Mouse (Mus musculus) hindbrain, embryonic 12.5 days (tissue): ENCODE results near the gene Bcl2l14. TPM values are rescaled to one million over a fixed set of nuclear protein-coding genes. Genes with fewer than 3 reads are reported as not detected.

Experiments used
- ATAC-seq: fragments of 200-750 bp; cut with Nextera tagmentation; 2 replicates; pipeline ENCODE4 v1.8.0; 2017; ENCODE audit warnings: moderate TSS enrichment; ENCODE audit not compliant: low FRiP score
- H3K27ac ChIP-seq: fragments of 300-500 bp; sonication (generic); 2 replicates; pipeline ENCODE4 v1.5.1; 2016; ENCODE audit warnings: mild to moderate bottlenecking
- H3K27me3 ChIP-seq: fragments of 300-500 bp; sonication (generic); 2 replicates; pipeline ENCODE4 v1.6.1; 2016; ENCODE audit warnings: mild to moderate bottlenecking
- H3K36me3 ChIP-seq: fragments of 300-500 bp; sonication (generic); 2 replicates; pipeline ENCODE4 v1.6.1; 2016; ENCODE audit warnings: mild to moderate bottlenecking
- H3K4me1 ChIP-seq: fragments of 300-500 bp; sonication (generic); 2 replicates; pipeline ENCODE4 v1.6.1; 2016
- H3K4me2 ChIP-seq: fragments of 300-500 bp; sonication (generic); replicated peaks from 2 replicates; pipeline ENCODE4 v1.6.1; 2016; ENCODE audit warnings: mild to moderate bottlenecking
- H3K4me3 ChIP-seq: fragments of 300-500 bp; sonication (generic); 2 replicates; pipeline ENCODE4 v1.5.1; 2016; ENCODE audit warnings: mild to moderate bottlenecking
- H3K9ac ChIP-seq: fragments of 300-500 bp; sonication (generic); 2 replicates; pipeline ENCODE4 v1.6.1; 2016; ENCODE audit warnings: mild to moderate bottlenecking, moderate library complexity
- H3K9me3 ChIP-seq: fragments of 300-500 bp; sonication (generic); replicated peaks from 2 replicates; pipeline ENCODE4 v1.6.1; 2016; ENCODE audit warnings: mild to moderate bottlenecking
- WGBS: fragments of 180-500 bp; shearing (Covaris S2); methylation state at CpG from one replicate; pipeline ENCODE4 v1.1.7; 2016; 5-methylcytosine and 5-hydroxymethylcytosine counted together
- polyA plus RNA-seq: library from polyadenylated mRNA; unstranded; fragments of >200 nt; fragmentation: Nextera tagmentation; extraction: Ambion mirVana; gene quantifications from 2 replicates; pipeline ENCODE4 v1.2.1, GENCODE M21; 2016

Bcl2l14 gene
- polyA plus RNA-seq, 1 experiment from 2014 or later, result 0.40 TPM

DNA sequence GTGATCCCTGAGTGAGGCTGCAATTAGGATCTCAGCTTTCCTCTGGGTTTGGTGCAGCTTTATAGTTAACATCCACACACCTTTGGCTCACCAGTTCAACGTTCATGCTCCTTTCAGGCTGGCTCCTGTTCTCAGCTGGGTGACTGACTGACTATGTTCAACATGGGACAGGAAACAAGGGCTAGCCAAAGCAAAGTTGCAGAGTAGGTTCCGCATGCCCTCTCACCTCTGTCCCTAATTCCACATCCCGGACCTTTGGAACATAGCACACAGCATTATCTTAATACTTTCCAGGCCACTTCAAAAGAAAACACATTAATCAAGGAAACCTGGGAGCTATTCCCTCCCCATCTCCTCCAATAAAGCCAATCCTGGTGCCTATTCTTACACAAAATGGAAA is 18.3 kb upstream of the Bcl2l14 start:
- Histone ChIP-seq H3K4me1 (no peaks in the 10 kb centered on the region), H3K4me3 (no peak overlapping the region), H3K27me3 (no peaks in the 10 kb centered on the region), H3K36me3 (no peaks in the 10 kb centered on the region), H3K27ac (no peak overlapping the region), H3K4me2 (no peak overlapping the region), H3K9me3 (peaks cover 3% of the 10 kb centered on the region; the same call in 1 of the 2 replicates), H3K9ac (no peak overlapping the region)
- WGBS, result 86% methylated on average over 3 of the region's 3 CpGs
- ATAC-seq, result no peak

DNA sequence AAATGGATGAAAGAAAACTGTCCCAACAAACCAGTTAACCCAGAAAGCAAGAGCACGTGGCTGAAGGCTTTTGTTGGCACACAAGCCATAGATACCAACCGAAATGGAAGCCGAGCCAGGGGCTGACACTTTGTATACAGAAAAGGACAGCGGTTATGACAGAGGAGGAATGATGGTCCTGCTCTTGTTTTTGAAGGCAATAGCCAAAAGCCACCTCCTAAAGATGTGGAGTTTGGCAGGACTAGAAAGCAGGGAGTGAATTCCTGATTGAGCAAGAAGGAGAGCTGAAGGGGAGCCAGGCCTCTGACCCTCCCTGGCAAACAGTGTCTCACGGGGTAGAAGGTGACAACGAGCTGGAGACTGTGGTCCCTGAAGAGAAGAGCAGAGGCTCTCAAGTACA is 14.7 kb upstream of the Bcl2l14 start:
- WGBS, result 89% methylated on average over 6 of the region's 6 CpGs
- no peak for ATAC-seq
- Histone ChIP-seq H3K4me3 (no peak overlapping the region), H3K36me3 (no peaks in the 10 kb centered on the region), H3K9me3 (peaks cover 3% of the 10 kb centered on the region; the same call in 1 of the 2 replicates), H3K4me1 (no peaks in the 10 kb centered on the region), H3K27ac (no peak overlapping the region), H3K27me3 (no peaks in the 10 kb centered on the region), H3K4me2 (no peak overlapping the region), H3K9ac (no peak overlapping the region)

DNA sequence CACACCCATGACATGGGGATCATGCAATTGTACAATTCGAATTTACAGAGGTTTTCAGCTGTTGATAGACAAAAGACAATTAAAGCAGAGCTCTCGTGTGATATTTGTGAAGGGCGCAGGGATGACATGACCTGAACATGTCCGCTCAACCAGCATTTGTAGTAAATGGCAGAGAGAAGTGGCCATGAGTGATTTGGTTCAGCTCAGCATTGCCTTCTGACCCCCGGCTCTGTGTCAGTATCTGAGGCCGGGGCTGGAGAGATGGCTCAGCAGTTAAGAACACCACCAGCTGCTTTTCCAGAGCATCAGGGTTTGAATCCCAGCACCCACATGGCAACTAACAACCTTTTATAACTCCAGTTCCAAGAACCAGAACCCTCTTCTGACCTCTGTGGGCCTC is 10.2 kb upstream of the Bcl2l14 start:
- H3K4me2 ChIP-seq, result no peak overlapping the region
- no peaks in the 10 kb centered on the region for H3K27me3 ChIP-seq
- no peak for ATAC-seq
- WGBS, result 88% methylated on average over 6 of the region's 6 CpGs
- H3K4me3 ChIP-seq, result no peak overlapping the region
- H3K4me1 ChIP-seq, result no peaks in the 10 kb centered on the region
- no peak overlapping the region for H3K9ac ChIP-seq
- H3K36me3 ChIP-seq, result no peaks in the 10 kb centered on the region
- H3K27ac ChIP-seq, result no peak overlapping the region
- H3K9me3 ChIP-seq, result no peaks in the 10 kb centered on the region

DNA sequence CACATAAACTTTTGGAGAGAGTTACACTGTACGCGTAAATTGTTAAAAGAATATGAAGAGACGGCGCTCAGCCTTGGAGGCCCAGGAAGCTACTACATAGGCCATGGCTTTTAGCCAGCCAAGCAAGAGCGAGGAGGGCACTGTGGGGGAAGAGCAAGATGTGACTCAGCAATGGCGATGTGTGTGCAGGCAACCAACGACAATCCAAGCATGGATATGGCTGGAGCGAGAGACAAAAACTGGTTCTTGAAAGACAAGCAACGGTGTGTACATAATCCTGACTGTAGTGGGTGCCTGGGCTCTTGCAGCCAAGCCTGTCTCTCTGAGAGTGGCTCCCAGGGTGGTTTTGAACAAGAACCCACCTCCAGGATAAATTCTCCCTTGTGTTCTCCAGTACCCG is 8.7 kb upstream of the Bcl2l14 start:
- H3K4me3 ChIP-seq, result no peak overlapping the region
- no peaks in the 10 kb centered on the region for H3K27me3 ChIP-seq
- 92% methylated on average over 10 of the region's 10 CpGs for WGBS
- H3K36me3 ChIP-seq, result no peaks in the 10 kb centered on the region
- no peak for ATAC-seq
- no peaks in the 10 kb centered on the region for H3K4me1 ChIP-seq
- H3K27ac ChIP-seq, result no peak overlapping the region
- no peak overlapping the region for H3K4me2 ChIP-seq
- no peak overlapping the region for H3K9ac ChIP-seq
- H3K9me3 ChIP-seq, result no peaks in the 10 kb centered on the region

DNA sequence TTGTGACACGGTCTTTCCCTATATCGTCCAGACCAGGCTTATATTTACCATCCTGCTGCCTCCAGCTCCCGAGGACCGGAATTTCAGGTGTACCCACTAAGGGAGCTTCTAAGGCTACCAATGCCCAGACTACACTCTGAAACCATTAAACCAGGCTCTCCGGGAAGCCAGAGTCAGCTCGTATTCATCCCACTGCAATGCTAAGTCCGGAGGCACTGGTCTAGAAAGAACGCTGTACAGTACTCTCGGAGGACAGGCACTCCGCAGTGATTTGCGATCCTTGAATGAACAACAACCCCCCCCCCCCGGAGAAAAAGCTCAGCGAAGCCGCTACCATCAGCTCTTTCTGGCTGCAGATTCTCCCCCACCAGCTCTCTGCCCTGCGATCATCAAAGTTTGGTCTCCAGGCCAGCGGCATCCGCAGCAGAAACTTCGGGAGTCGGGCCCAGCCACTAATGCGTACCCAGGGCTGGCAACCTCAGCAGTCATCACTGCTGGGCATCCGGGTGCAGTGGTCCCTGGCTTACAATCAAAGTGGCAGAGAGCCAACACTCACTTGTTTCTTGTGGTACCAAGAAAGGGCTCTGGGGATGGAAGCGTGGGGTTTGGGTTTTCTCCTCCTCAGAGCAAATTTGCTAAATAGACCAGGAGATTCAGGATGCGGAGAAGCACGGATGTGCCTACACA is 7.6 kb upstream of the Bcl2l14 start:
- H3K4me3 ChIP-seq, result no peak overlapping the region
- no peaks in the 10 kb centered on the region for H3K4me1 ChIP-seq
- no peak for ATAC-seq
- no peak overlapping the region for H3K27ac ChIP-seq
- no peaks in the 10 kb centered on the region for H3K9me3 ChIP-seq
- no peaks in the 10 kb centered on the region for H3K36me3 ChIP-seq
- WGBS, result 81% methylated on average over 24 of the region's 24 CpGs
- no peak overlapping the region for H3K9ac ChIP-seq
- H3K4me2 ChIP-seq, result no peak overlapping the region
- H3K27me3 ChIP-seq, result no peaks in the 10 kb centered on the region

DNA sequence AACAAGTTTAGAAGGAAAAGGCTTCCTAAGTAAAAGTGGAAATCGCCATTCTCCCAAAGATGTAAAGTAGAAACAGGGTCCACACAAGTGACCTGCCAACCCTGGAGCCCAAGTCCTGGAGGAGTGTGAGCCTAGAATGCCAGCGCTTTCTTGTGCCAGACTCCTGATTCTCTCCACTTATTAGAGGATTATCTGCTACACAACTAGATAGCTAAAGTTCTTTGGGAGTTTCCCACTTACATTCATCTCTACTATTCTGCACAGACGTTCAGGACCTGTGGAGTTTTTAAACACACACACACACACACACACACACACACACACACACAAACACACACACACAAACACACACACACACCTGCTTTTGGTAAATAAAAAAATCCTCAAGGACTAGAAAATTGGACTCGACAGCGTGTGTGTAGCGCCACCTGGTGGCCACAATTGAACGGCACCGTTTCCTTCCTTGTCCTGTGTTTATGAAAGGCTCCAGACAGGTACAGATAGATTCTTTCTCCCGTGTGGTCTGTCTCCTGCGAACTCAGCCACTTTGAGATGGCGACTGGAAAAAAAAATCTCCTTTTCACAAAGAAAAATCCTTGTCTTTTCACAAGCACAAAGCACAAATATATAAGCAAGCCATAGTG is 6.7 kb upstream of the Bcl2l14 start:
- Histone ChIP-seq H3K4me2 (no peak overlapping the region), H3K9ac (no peak overlapping the region), H3K4me3 (no peak overlapping the region), H3K9me3 (no peaks in the 10 kb centered on the region), H3K36me3 (no peaks in the 10 kb centered on the region), H3K27me3 (no peaks in the 10 kb centered on the region), H3K27ac (no peak overlapping the region), H3K4me1 (no peaks in the 10 kb centered on the region)
- ATAC-seq, result no peak
- WGBS, result 22% methylated on average over 11 of the region's 11 CpGs

DNA sequence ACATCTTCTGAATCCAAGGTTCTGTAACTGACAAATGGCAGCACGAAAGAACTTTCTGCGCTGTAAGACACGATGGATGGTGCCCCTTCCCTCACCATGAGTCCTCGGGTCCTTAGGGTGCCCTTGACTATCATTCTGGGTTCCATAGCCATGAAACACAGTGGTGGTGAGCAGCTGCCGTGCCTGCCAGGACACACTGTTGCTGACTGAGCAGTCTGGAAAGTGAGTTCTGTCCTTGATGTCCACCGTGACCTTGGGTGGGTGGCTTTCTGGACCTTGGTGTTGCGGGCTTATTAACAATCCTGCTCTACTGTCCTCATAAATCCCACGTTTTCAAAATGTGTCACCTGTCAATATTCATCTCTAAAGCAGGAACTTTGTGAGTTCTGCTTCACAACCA is 6.2 kb upstream of the Bcl2l14 start:
- H3K9me3 ChIP-seq, result no peaks in the 10 kb centered on the region
- H3K36me3 ChIP-seq, result no peaks in the 10 kb centered on the region
- H3K4me1 ChIP-seq, result no peaks in the 10 kb centered on the region
- H3K4me3 ChIP-seq, result no peak overlapping the region
- no peak for ATAC-seq
- H3K9ac ChIP-seq, result no peak overlapping the region
- no peak overlapping the region for H3K4me2 ChIP-seq
- no peaks in the 10 kb centered on the region for H3K27me3 ChIP-seq
- H3K27ac ChIP-seq, result no peak overlapping the region
- WGBS, result 70% methylated on average over 8 of the region's 8 CpGs

DNA sequence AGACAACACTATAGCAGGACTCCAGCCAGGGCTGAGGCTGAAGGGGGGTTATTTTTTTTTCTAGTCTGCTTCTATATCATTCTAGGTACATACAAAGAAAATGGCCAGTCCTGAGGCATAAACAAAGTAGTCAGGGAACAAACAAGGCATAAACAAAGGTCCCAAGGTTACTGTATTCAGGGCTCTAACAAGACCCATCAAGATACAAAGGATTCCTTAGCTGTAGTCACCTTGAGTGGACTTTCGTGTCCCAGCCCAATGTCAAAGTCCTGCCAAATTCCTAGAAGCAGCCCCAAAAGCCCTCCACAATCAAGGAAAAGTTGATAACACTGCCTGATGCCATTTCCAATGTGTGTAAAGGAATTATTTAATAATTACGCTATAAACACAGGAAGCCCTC is 5.3 kb upstream of the Bcl2l14 start:
- no peak overlapping the region for H3K9ac ChIP-seq
- ATAC-seq, result no peak

DNA sequence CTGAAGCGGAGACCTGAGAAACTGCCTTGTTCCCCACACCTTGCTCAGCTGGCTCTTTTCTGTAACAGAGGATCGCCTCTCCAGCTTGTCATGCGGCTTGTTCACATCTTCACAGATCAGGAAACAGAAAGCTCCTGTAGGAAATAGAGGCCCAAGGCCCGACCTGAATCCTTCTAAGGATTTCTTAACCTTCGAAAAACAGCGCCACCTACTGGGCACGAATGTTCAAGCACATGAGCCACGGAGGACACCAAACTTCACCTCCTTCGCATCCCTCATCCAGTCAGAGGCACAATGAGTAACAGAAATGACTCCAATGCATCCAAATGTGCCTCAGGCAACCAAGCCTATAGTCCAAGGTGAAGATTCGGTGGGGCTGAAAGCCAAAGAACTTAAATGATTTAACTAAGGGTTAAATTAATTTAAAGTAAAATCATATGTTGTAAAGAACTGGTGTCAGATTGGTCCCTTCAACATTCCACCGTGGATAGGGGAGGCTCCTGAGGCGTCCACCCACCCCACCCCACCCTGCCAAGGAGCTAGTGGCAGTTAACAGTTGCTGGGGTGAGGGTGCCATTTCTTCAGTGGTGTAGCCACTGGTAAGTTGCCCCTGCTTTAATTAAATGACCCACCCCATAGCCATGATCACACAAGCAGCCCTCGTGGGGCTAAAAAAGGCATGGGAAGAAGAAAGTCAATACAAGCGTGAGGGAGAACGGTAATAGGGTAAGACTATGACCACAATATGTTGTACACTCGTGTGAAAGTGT is 7.0 kb downstream of the Bcl2l14 start:
- H3K4me1 ChIP-seq, result no peaks in the 10 kb centered on the region
- H3K27me3 ChIP-seq, result no peaks in the 10 kb centered on the region
- no peak overlapping the region for H3K4me3 ChIP-seq
- no peaks in the 10 kb centered on the region for H3K36me3 ChIP-seq
- no peak overlapping the region for H3K9ac ChIP-seq
- H3K4me2 ChIP-seq, result no peak overlapping the region
- no peaks in the 10 kb centered on the region for H3K9me3 ChIP-seq
- ATAC-seq, result no peak
- 42% methylated on average over 16 of the region's 16 CpGs for whole genome bisulfite sequencing
- no peak overlapping the region for H3K27ac ChIP-seq

More for the DNA sequence above, 5.3 kb upstream of the Bcl2l14 start:
- Histone ChIP-seq H3K4me2 (no peak overlapping the region), H3K27me3 (no peaks in the 10 kb centered on the region), H3K27ac (no peak overlapping the region), H3K4me1 (no peaks in the 10 kb centered on the region), H3K36me3 (no peaks in the 10 kb centered on the region), H3K4me3 (no peak overlapping the region), H3K9me3 (no peaks in the 10 kb centered on the region)
- 80% methylated on average over 2 of the region's 2 CpGs for WGBS

DNA sequence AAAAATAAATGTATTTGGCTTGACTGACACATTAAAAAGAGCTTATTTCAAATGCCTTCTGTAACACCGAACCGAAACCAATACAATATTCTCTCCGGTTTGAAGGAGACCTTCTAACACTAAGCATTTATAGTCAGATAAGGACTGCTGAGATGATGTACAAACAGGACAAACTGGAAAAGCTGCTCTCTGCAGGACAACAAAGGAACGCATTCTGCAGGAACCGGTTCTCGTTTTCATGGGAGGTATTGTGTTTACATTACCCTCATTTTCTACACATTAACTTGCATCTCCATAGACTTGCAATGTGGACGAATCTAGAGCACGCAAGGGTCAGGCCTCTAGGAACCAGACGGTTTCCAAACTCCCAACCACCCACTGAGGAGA is 7.6 kb downstream of the Bcl2l14 start:
- ATAC-seq, result no peak
- H3K27ac ChIP-seq, result no peak overlapping the region
- no peaks in the 10 kb centered on the region for H3K27me3 ChIP-seq
- H3K4me2 ChIP-seq, result no peak overlapping the region
- no peak overlapping the region for H3K4me3 ChIP-seq
- WGBS, result 88% methylated on average over 9 of the region's 9 CpGs
- no peaks in the 10 kb centered on the region for H3K36me3 ChIP-seq
- H3K4me1 ChIP-seq, result no peaks in the 10 kb centered on the region
- no peaks in the 10 kb centered on the region for H3K9me3 ChIP-seq
- H3K9ac ChIP-seq, result no peak overlapping the region

DNA sequence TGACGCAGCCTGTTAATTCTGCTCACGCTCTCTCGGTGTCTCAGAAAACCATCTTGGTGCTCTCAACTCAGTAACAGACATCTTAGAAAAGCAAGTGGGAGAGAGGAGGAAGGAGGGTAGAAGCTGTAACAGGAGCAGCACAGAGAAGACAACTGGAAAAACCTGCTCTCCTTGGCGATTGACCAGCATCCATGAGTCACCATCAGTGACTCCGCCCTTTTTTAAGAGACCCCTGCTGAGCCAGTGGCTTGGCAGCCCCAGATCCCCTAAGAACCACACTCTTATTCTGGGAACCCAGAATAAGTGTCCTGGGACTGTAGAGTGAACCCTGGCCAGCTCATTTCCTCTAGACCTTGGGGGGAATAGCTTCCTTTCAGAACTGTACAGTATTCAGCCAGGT is 11.1 kb downstream of the Bcl2l14 start:
- no peaks in the 10 kb centered on the region for H3K36me3 ChIP-seq
- no peak overlapping the region for H3K4me3 ChIP-seq
- H3K4me2 ChIP-seq, result no peak overlapping the region
- no peak for ATAC-seq
- H3K27me3 ChIP-seq, result no peaks in the 10 kb centered on the region
- 63% methylated on average over 5 of the region's 5 CpGs for WGBS
- H3K4me1 ChIP-seq, result no peaks in the 10 kb centered on the region
- no peak overlapping the region for H3K27ac ChIP-seq
- H3K9ac ChIP-seq, result no peak overlapping the region
- H3K9me3 ChIP-seq, result no peaks in the 10 kb centered on the region

DNA sequence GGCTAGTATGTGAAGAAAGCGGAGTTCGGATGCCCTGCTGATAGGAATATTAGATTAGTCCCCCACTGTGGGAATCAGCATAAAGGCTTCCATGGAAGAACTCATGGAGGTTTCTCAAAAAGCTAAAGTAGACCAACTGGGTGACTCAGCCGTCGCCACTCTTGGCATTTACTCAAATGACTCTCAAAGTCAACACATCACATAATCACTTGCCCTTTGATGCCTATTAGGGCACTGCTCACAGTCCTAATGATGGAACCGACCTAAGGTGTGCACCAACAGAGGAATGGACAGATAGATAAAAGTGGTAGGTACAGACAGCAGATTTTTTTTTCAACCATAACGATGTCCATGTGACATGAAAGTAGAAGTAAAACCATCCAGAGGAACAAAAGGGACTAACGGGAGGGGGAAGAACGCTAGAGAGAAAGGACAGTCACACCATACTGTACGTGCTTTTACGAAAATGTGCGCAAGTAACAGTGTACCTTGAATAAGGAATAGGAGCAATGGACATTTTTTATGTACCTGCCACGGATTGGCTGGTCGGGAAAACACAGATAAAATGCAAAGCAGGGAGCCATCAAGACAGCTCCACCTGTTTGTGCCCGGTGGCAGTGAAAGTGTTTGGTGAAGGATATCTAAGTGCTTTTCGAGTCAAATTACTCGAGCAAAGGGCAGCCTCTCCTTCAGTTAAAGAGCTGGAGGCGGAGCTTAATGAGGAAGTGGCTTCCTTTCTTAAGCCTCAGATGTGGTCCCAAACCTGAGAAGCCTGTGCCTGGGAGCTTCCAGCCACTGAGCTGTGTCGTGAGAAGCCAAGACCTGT is 17.8 kb downstream of the Bcl2l14 start:
- ATAC-seq, result no peak
- Histone ChIP-seq H3K9me3 (no peaks in the 10 kb centered on the region), H3K9ac (no peak overlapping the region), H3K36me3 (no peaks in the 10 kb centered on the region), H3K27me3 (no peaks in the 10 kb centered on the region), H3K27ac (no peak overlapping the region), H3K4me2 (no peak overlapping the region), H3K4me3 (no peak overlapping the region), H3K4me1 (no peaks in the 10 kb centered on the region)
- WGBS, result 62% methylated on average over 18 of the region's 18 CpGs
